Mouse (Mus musculus): Measurements from ENCODE around the gene Smarcc1.

GRCm38 (mm10) chr9:110117779-110118139, 251 bp downstream of the Smarcc1 start, which contains the start of gene Dhx30:
- TF ChIP-seq RCOR1 (IDR thresholded peaks at IDR 0.05; ENCODE audit: low read depth, low read length) (no peak), NRF1 (IDR thresholded peaks at IDR 0.05; ENCODE audit: insufficient read depth, low read depth, low read length, poor library complexity, severe bottlenecking) (no peak), TBP (IDR thresholded peaks at IDR 0.05; ENCODE audit: low read depth, low read length) (no peak), MEF2A (IDR thresholded peaks at IDR 0.05; ENCODE audit: extremely low read depth, insufficient replicate concordance, low read depth, low read length, poor library complexity, severe bottlenecking) (no peak), ZC3H11A (IDR thresholded peaks at IDR 0.05; ENCODE audit: low read depth, low read length) (no peak)
